Mouse (Mus musculus) heart, adult 8-10 months (tissue): ENCODE measurements at regions not wholly inside any gene's neighbourhood (a gene's known extent, or its start where the extent isn't known, plus 50 kb on each side); places are given as distances from the start of the nearest gene placed in this dataset.

Experiments
- DNase-seq: peaks from one replicate; pipeline ENCODE4 v3.0.0; 2022; ENCODE audit warnings: low spot score

- peak; percentile 51 for DNase-seq
Measured at GRCm38 (mm10) chr16:95892356-95892755, 98.4 kb downstream of the Psmg1 start.

GRCm38 (mm10) chr16:95886131-95886530 is 104.6 kb downstream of the Psmg1 start:
- DNase-seq: no peak

- no peak for DNase-seq
Measured at GRCm38 (mm10) chr16:95873297-95873696, 117.5 kb downstream of the Psmg1 start.

GRCm38 (mm10) chr16:95872436-95872835 is 118.3 kb downstream of the Psmg1 start:
- DNase-seq: peak; percentile 83

- DNase-seq: no peak
Measured at GRCm38 (mm10) chr16:95870291-95870690, 120.5 kb downstream of the Psmg1 start.

GRCm38 (mm10) chr16:95869501-95869900 is 121.3 kb downstream of the Psmg1 start:
- DNase-seq: no peak

- no peak for DNase-seq
Measured at GRCm38 (mm10) chr16:95868896-95869295, 121.9 kb downstream of the Psmg1 start.

- DNase-seq: no peak
Measured at GRCm38 (mm10) chr16:95867516-95867915, 123.2 kb downstream of the Psmg1 start.

- DNase-seq: no peak
Measured at GRCm38 (mm10) chr16:95866866-95867420, 123.8 kb downstream of the Psmg1 start.

- no peak for DNase-seq
Measured at GRCm38 (mm10) chr16:95865603-95866002, 125.2 kb downstream of the Psmg1 start.

GRCm38 (mm10) chr16:95864646-95865045 is 126.1 kb downstream of the Psmg1 start:
- no peak for DNase-seq

GRCm38 (mm10) chr16:95864106-95864505 is 126.7 kb downstream of the Psmg1 start:
- DNase-seq: no peak

- no peak for DNase-seq
Measured at GRCm38 (mm10) chr16:95863565-95863964, 127.2 kb downstream of the Psmg1 start.

GRCm38 (mm10) chr16:95862621-95863020 is 128.1 kb downstream of the Psmg1 start:
- peak; percentile 79 for DNase-seq

GRCm38 (mm10) chr16:95861231-95861690 is 129.5 kb downstream of the Psmg1 start:
- peak; percentile 91 for DNase-seq

- DNase-seq: no peak
Measured at GRCm38 (mm10) chr16:95860810-95861209, 129.9 kb downstream of the Psmg1 start.

GRCm38 (mm10) chr16:95860111-95860510 is 130.6 kb downstream of the Psmg1 start:
- DNase-seq: no peak

- DNase-seq: no peak
Measured at GRCm38 (mm10) chr16:95857403-95857802, 133.4 kb downstream of the Psmg1 start.

- no peak for DNase-seq
Measured at GRCm38 (mm10) chr16:95855230-95855629, 135.5 kb downstream of the Psmg1 start.

- DNase-seq: no peak
Measured at GRCm38 (mm10) chr16:95851907-95852306, 138.9 kb downstream of the Psmg1 start.

GRCm38 (mm10) chr16:95848555-95849082 is 142.1 kb downstream of the Psmg1 start:
- no peak for DNase-seq

GRCm38 (mm10) chr16:95847765-95848483 is 142.8 kb downstream of the Psmg1 start:
- no peak for DNase-seq

- DNase-seq: no peak
Measured at GRCm38 (mm10) chr16:95845323-95845860, 143.5 kb downstream of the Ets2 start.
